In the genomic region with DNA sequence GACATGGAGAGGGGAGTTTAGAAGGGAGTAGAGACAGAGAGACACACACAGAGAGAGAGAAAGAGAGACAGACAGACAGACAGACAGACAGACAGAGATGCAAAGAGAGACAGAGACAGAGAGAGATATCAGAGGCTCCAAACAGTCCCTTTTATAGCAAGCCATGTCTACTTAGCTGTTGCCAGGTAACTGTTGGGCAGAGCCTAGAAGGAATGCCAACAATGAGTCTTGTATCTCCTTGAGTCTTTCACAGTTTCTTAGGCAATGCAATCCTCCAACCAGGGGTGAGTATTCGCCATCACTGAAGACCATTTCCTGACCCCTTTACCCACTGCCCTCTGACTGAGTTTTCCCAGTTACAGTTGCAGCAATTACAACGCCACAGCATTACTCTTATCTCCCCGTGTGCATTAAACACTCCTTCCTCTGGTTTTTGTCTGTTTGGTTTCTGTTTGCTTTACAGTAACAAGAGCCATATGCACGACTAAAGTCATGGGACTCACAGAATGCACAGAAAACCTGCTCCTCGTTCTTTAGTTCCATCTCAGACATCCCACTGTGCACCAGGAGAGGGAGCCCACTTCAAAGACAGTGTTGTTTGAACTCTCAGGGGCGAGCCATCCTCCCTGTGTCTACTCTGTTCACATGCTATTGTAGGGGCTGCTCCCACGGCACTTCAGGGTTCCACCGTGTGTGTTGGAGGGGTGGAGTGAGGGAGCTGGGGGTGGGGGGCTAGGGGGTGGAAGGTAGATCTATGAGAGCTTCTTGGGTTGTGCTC, we compare ENCODE assay signal across 8 mouse cellular contexts. TPM values are rescaled to one million over a fixed set of nuclear protein-coding genes. Genes with fewer than 3 reads are reported as not detected.
DNase-seq lines count a peak whose midpoint lies in the region; ATAC-seq and TF ChIP-seq lines count a peak whose summit lies in the region.

No protein-coding gene starts in this region.

- peak; percentile 76 for ATAC-seq in granulocyte monocyte progenitor cell, adult 5-6 weeks (replicated peaks; ENCODE audit: poor library complexity, severe bottlenecking)
- ATAC-seq in midbrain, postnatal 0 days (ENCODE audit: low FRiP score) = peak; percentile 65; the same call in 1 of the 2 replicates
- no peak for ATAC-seq in activated CD4-positive, CD25-positive, alpha-beta regulatory T cell, adult 4 months

- TF ChIP-seq CTCF in testis, adult 2 months (IDR thresholded peaks at IDR 0.05; ENCODE audit: control insufficient read depth, insufficient read depth, insufficient replicate concordance, low read depth, low read length) = peak; percentile 22; the same call in 1 of the 2 replicates
- peak; percentile 71 for TF ChIP-seq CTCF in midbrain, postnatal 0 days (IDR thresholded peaks at IDR 0.05)

- no peak for TF ChIP-seq POLR2A in testis, adult 2 months (IDR thresholded peaks at IDR 0.05; ENCODE audit: control insufficient read depth, low read depth, low read length)

- no peak overlapping the region for H3K27ac ChIP-seq in testis, adult 2 months (ENCODE audit: control insufficient read depth, insufficient read depth, low read depth, low read length)
- no peak overlapping the region for H3K27ac ChIP-seq in midbrain, postnatal 0 days (ENCODE audit: low read depth, low read length)

- H3K4me3 ChIP-seq in testis, adult 2 months (ENCODE audit: control insufficient read depth, low read depth, low read length) = no peak overlapping the region
- no peak overlapping the region for H3K4me3 ChIP-seq in midbrain, postnatal 0 days (ENCODE audit: low read depth, low read length)

- no peaks in the 10 kb centered on the region for H3K27me3 ChIP-seq in testis, adult 2 months (ENCODE audit: control insufficient read depth, insufficient read depth, low read length)
- H3K27me3 ChIP-seq in midbrain, postnatal 0 days (ENCODE audit: insufficient read depth, low read length) = no peaks in the 10 kb centered on the region

- no peaks in the 10 kb centered on the region for H3K9me3 ChIP-seq in midbrain, postnatal 0 days (ENCODE audit: low read length)

- 9% methylated on average over 8 of the region's 8 CpGs for WGBS in midbrain, postnatal 0 days

- DNase-seq in adrenal gland, postnatal 25 days = peak; percentile 7
- no peak for DNase-seq in adrenal gland, adult 8-10 months
- DNase-seq in testis, postnatal 14 days (ENCODE audit: low spot score) = no peak
- peak; percentile 42 for DNase-seq in liver
- DNase-seq in midbrain, postnatal 0 days (ENCODE audit: low spot score) = peak; percentile 39

- no peak overlapping the region for H3K9ac ChIP-seq in midbrain, postnatal 0 days (replicated peaks; ENCODE audit: low read length, poor library complexity, severe bottlenecking)

- H3K4me2 ChIP-seq in midbrain, postnatal 0 days (ENCODE audit: low read depth, low read length, poor library complexity, severe bottlenecking) = 0 out of 2 replicates have a peak overlapping the region, but pooled peaks have one; percentile 4

- no peaks in the 10 kb centered on the region for H3K36me3 ChIP-seq in testis, adult 2 months (ENCODE audit: control insufficient read depth, insufficient read depth, low read length)
- H3K36me3 ChIP-seq in midbrain, postnatal 0 days (ENCODE audit: insufficient read depth, low read length) = no peaks in the 10 kb centered on the region

- peaks cover 2% of the 10 kb centered on the region for H3K4me1 ChIP-seq in testis, adult 2 months (ENCODE audit: control insufficient read depth, insufficient read depth, low read length)
- no peaks in the 10 kb centered on the region for H3K4me1 ChIP-seq in midbrain, postnatal 0 days (ENCODE audit: insufficient read depth, low read length)

RNA-seq across cellular contexts. Expression of gene Olfr221, which starts 2.8 kb away (rescaled TPM):
- total RNA-seq in adrenal gland, postnatal 25 days (2021) = not detected in 2 replicates
- not detected for total RNA-seq in adrenal gland, adult 8-10 months (2022)
- polyA plus RNA-seq in testis, adult 2 months (2012; rRNA removed) = 0.45 and 0.53 TPM in 2 replicates
- not detected in 2 replicates for total RNA-seq in granulocyte monocyte progenitor cell, adult 5-6 weeks (2014; fragmentation: Nextera tagmentation)
- not detected in 2 replicates for total RNA-seq in granulocyte monocyte progenitor cell, adult 5-6 weeks (2017)
- total RNA-seq in midbrain, postnatal 0 days (2014; rRNA removed) = not detected in 2 replicates
- not detected in 2 replicates for polyA plus RNA-seq in midbrain, postnatal 0 days (2015; fragmentation: Nextera tagmentation; extraction: Ambion mirVana)
- not detected for polyA plus RNA-seq in activated CD4-positive, CD25-positive, alpha-beta regulatory T cell, adult 4 months (2017; shearing (Covaris generic))

RNA-seq across cellular contexts. Expression of gene Zfp219, which starts 24.6 kb away (rescaled TPM):
- total RNA-seq in adrenal gland, postnatal 25 days (2021) = 58.4 and 63.3 TPM in 2 replicates
- total RNA-seq in adrenal gland, adult 8-10 months (2022) = 10 to 100 TPM; 52.7 to 86.6 (median 71.6) TPM
- 161 and 174 TPM in 2 replicates for polyA plus RNA-seq in testis, adult 2 months (2012; rRNA removed)
- total RNA-seq in granulocyte monocyte progenitor cell, adult 5-6 weeks (2014; fragmentation: Nextera tagmentation) = 11.3 and 20.1 TPM in 2 replicates
- total RNA-seq in granulocyte monocyte progenitor cell, adult 5-6 weeks (2017) = 13.6 and 17.0 TPM in 2 replicates
- total RNA-seq in midbrain, postnatal 0 days (2014; rRNA removed) = 60.4 and 65.5 TPM in 2 replicates
- polyA plus RNA-seq in midbrain, postnatal 0 days (2015; fragmentation: Nextera tagmentation; extraction: Ambion mirVana) = 23.5 TPM in 2 replicates
- polyA plus RNA-seq in activated CD4-positive, CD25-positive, alpha-beta regulatory T cell, adult 4 months (2017; shearing (Covaris generic)) = 1 to 10 TPM; 1.9 to 2.2 TPM

RNA-seq across cellular contexts. Expression of gene Tmem253, which starts 29.6 kb away (rescaled TPM):
- total RNA-seq in adrenal gland, postnatal 25 days (2021) = 0.97 and 1.8 TPM in 2 replicates
- 1 to 10 TPM; 1.1 to 2.2 (median 1.6) TPM for total RNA-seq in adrenal gland, adult 8-10 months (2022)
- 2.0 and 2.1 TPM in 2 replicates for polyA plus RNA-seq in testis, adult 2 months (2012; rRNA removed)
- total RNA-seq in granulocyte monocyte progenitor cell, adult 5-6 weeks (2014; fragmentation: Nextera tagmentation) = not detected in 2 replicates
- total RNA-seq in granulocyte monocyte progenitor cell, adult 5-6 weeks (2017) = not detected in 2 replicates
- total RNA-seq in midbrain, postnatal 0 days (2014; rRNA removed) = not detected in 2 replicates
- polyA plus RNA-seq in midbrain, postnatal 0 days (2015; fragmentation: Nextera tagmentation; extraction: Ambion mirVana) = 0.18 and 0.81 TPM in 2 replicates
- under 1 TPM in 1 of 2 experiments, not detected in 1; 0.98 TPM for polyA plus RNA-seq in activated CD4-positive, CD25-positive, alpha-beta regulatory T cell, adult 4 months (2017; shearing (Covaris generic))

RNA-seq across cellular contexts. Expression of gene Hnrnpc, which starts 58.7 kb away (rescaled TPM):
- total RNA-seq in adrenal gland, postnatal 25 days (2021) = 235 and 281 TPM in 2 replicates
- total RNA-seq in adrenal gland, adult 8-10 months (2022) = 100 to 1,000 TPM; 181 to 335 (median 196) TPM
- polyA plus RNA-seq in testis, adult 2 months (2012; rRNA removed) = 55.9 and 64.2 TPM in 2 replicates
- total RNA-seq in granulocyte monocyte progenitor cell, adult 5-6 weeks (2014; fragmentation: Nextera tagmentation) = 362 and 404 TPM in 2 replicates
- 637 and 667 TPM in 2 replicates for total RNA-seq in granulocyte monocyte progenitor cell, adult 5-6 weeks (2017)
- total RNA-seq in midbrain, postnatal 0 days (2014; rRNA removed) = 57.6 and 69.2 TPM in 2 replicates
- 242 and 258 TPM in 2 replicates for polyA plus RNA-seq in midbrain, postnatal 0 days (2015; fragmentation: Nextera tagmentation; extraction: Ambion mirVana)
- polyA plus RNA-seq in activated CD4-positive, CD25-positive, alpha-beta regulatory T cell, adult 4 months (2017; shearing (Covaris generic)) = 100 to 1,000 TPM; 414 to 423 TPM

Comparison
In these comparisons a context has a peak if more than half of its experiments do, and no peak if none do; other contexts are left out.
1. DNase-seq: peak in adrenal gland, postnatal 25 days (single experiment), liver (single experiment) and midbrain, postnatal 0 days (single experiment); none in adrenal gland, adult 8-10 months (single experiment) and testis, postnatal 14 days (single experiment).